Mouse (Mus musculus): ENCODE results near the gene Rbp4.

The Rbp4 gene

GRCm38 (mm10) chr19:38125219-38125610, at the start of gene Rbp4:
Gene Rbp4, minus strand, starts transcription at chr19:38125281.
- DNase-seq: no peak

- DNase-seq: no peak
Observed at GRCm38 (mm10) chr19:38164633-38165032, 39.6 kb upstream of the Rbp4 start.

- DNase-seq: no peak
Observed at GRCm38 (mm10) chr19:38161648-38162354, 36.7 kb upstream of the Rbp4 start.

- no peak for DNase-seq
Observed at GRCm38 (mm10) chr19:38156243-38156642, 31.2 kb upstream of the Rbp4 start.

- no peak for DNase-seq
Observed at GRCm38 (mm10) chr19:38143540-38144271, 18.6 kb upstream of the Rbp4 start.

- DNase-seq: no peak
Observed at GRCm38 (mm10) chr19:38134806-38135205, 9.7 kb upstream of the Rbp4 start.

GRCm38 (mm10) chr19:38133986-38134385, 8.9 kb upstream of the Rbp4 start:
- no peak for DNase-seq

- no peak for DNase-seq
Observed at GRCm38 (mm10) chr19:38132481-38132880, 7.4 kb upstream of the Rbp4 start, which contains the start of gene Pde6c. Gene Pde6c, plus strand, starts transcription at chr19:38132781.

- no peak for DNase-seq
Observed at GRCm38 (mm10) chr19:38126656-38127055, 1.6 kb upstream of the Rbp4 start.

- no peak for DNase-seq
Observed at GRCm38 (mm10) chr19:38124401-38125218, 471 bp downstream of the Rbp4 start.

- no peak for DNase-seq
Observed at GRCm38 (mm10) chr19:38123921-38124320, 1.2 kb downstream of the Rbp4 start.

GRCm38 (mm10) chr19:38120123-38120760, 4.8 kb downstream of the Rbp4 start:
- DNase-seq: no peak

GRCm38 (mm10) chr19:38114834-38115491, 10.1 kb downstream of the Rbp4 start:
- DNase-seq: no peak

- DNase-seq: no peak
Observed at GRCm38 (mm10) chr19:38112575-38112974, 12.5 kb downstream of the Rbp4 start.

GRCm38 (mm10) chr19:38111056-38111455, 14.0 kb downstream of the Rbp4 start:
- DNase-seq: no peak

- DNase-seq: no peak
Observed at GRCm38 (mm10) chr19:38109506-38110242, 15.4 kb downstream of the Rbp4 start.

- no peak for DNase-seq
Observed at GRCm38 (mm10) chr19:38107871-38108270, 17.2 kb downstream of the Rbp4 start.

GRCm38 (mm10) chr19:38096858-38097758, 28.0 kb downstream of the Rbp4 start, which contains the start of gene Ffar4:
Gene Ffar4, plus strand, starts transcription at chr19:38097071.
- DNase-seq: no peak

- no peak for DNase-seq
Observed at GRCm38 (mm10) chr19:38096231-38096630, 28.9 kb downstream of the Rbp4 start.

GRCm38 (mm10) chr19:38091512-38091985, 33.5 kb downstream of the Rbp4 start:
- no peak for DNase-seq

Measured in cerebellum, adult 9-10 months (tissue).